Mouse (Mus musculus) lung, embryonic 14.5 days (tissue): ENCODE data around the gene 2810006K23Rik. TPM values are rescaled to one million over a fixed set of nuclear protein-coding genes. Genes with fewer than 3 reads are reported as not detected.

Source experiments
- ATAC-seq: fragments of 200-750 bp; cut with Nextera tagmentation; 2 replicates; pipeline ENCODE4 v1.8.0; 2017; ENCODE audit warnings: mild to moderate bottlenecking, moderate TSS enrichment, moderate library complexity; ENCODE audit not compliant: insufficient read depth
- DNase-seq: peaks from one replicate; pipeline ENCODE4 v3.0.0-alpha.2; 2015
- H3K27ac ChIP-seq: fragments of 300-500 bp; sonication (generic); 2 replicates; pipeline ENCODE4 v1.5.1; 2014; ENCODE audit warnings: low read depth, mild to moderate bottlenecking, moderate library complexity
- H3K27me3 ChIP-seq: fragments of 300-500 bp; sonication (generic); 2 replicates; pipeline ENCODE4 v1.6.1; 2014; ENCODE audit warnings: low read length, control low read depth; ENCODE audit not compliant: insufficient read depth
- H3K36me3 ChIP-seq: fragments of 300-500 bp; sonication (generic); 2 replicates; pipeline ENCODE4 v1.6.1; 2014; ENCODE audit warnings: control low read depth; ENCODE audit not compliant: insufficient read depth
- H3K4me1 ChIP-seq: fragments of 300-500 bp; sonication (generic); 2 replicates; pipeline ENCODE4 v1.6.1; 2014; ENCODE audit warnings: antibody characterized with exemption, control low read depth; ENCODE audit not compliant: insufficient read depth
- H3K4me2 ChIP-seq: fragments of 300-500 bp; sonication (generic); 2 replicates; pipeline ENCODE4 v1.6.1; 2014; ENCODE audit warnings: mild to moderate bottlenecking
- H3K4me3 ChIP-seq: fragments of 300-500 bp; sonication (generic); 2 replicates; pipeline ENCODE4 v1.5.1; 2014; ENCODE audit warnings: low read depth, low read length
- H3K9ac ChIP-seq: fragments of 300-500 bp; sonication (generic); 2 replicates; pipeline ENCODE4 v1.6.1; 2014
- H3K9me3 ChIP-seq: fragments of 300-500 bp; sonication (generic); 2 replicates; pipeline ENCODE4 v1.6.1; 2016; ENCODE audit warnings: low read depth, low read length, control low read depth
- CTCF ChIP-seq: IDR thresholded peaks from 2 replicates; pipeline ENCODE4 v1.5.1; 2016; ENCODE audit warnings: antibody characterized with exemption, low read depth
- WGBS: fragments of 180-500 bp; shearing (Covaris S2); extraction: QIAGEN DNeasy Blood & Tissue Kit; methylation state at CpG from one replicate; pipeline ENCODE4 v1.1.7; 2014; 5-methylcytosine and 5-hydroxymethylcytosine counted together
- polyA plus RNA-seq: library from polyadenylated mRNA; unstranded; fragments of >200 nt; fragmentation: Nextera tagmentation; extraction: Ambion mirVana; gene quantifications from 2 replicates; pipeline ENCODE4 v1.2.1, GENCODE M21; 2014

2810006K23Rik gene
- polyA plus RNA-seq, 1 experiment from 2014 or later, result 15.2 TPM

GRCm38 (mm10) chr5:124364173-124364918, 36.5 kb downstream of the 2810006K23Rik start:
- Histone ChIP-seq H3K4me2 (no peak overlapping the region), H3K4me1 (no peaks in the 10 kb centered on the region), H3K9me3 (no peaks in the 10 kb centered on the region), H3K27me3 (no peaks in the 10 kb centered on the region), H3K4me3 (no peak overlapping the region), H3K27ac (no peak overlapping the region), H3K36me3 (peaks cover 13% of the 10 kb centered on the region), H3K9ac (no peak overlapping the region)
- TF ChIP-seq CTCF, result no peak
- 85% methylated on average over 6 of the region's 6 CpGs for WGBS
- ATAC-seq, result no peak
- no peak for DNase-seq

GRCm38 (mm10) chr5:124365754-124366153, 37.9 kb downstream of the 2810006K23Rik start:
- Histone ChIP-seq H3K9ac (no peak overlapping the region), H3K9me3 (no peaks in the 10 kb centered on the region), H3K4me3 (no peak overlapping the region), H3K4me2 (no peak overlapping the region), H3K4me1 (no peaks in the 10 kb centered on the region), H3K36me3 (peaks cover 25% of the 10 kb centered on the region), H3K27me3 (no peaks in the 10 kb centered on the region), H3K27ac (no peak overlapping the region)
- 92% methylated on average over 2 of the region's 2 CpGs for WGBS
- no peak for TF ChIP-seq CTCF
- DNase-seq, result no peak
- no peak for ATAC-seq

GRCm38 (mm10) chr5:124366721-124367120, 38.8 kb downstream of the 2810006K23Rik start:
- ATAC-seq (no peak), DNase-seq (peak; percentile 31)
- 54% methylated on average over 3 of the region's 3 CpGs for WGBS
- Histone ChIP-seq H3K9ac (no peak overlapping the region), H3K4me2 (no peak overlapping the region), H3K9me3 (no peaks in the 10 kb centered on the region), H3K27me3 (no peaks in the 10 kb centered on the region), H3K27ac (no peak overlapping the region), H3K36me3 (peaks cover 34% of the 10 kb centered on the region), H3K4me1 (no peaks in the 10 kb centered on the region), H3K4me3 (no peak overlapping the region)
- no peak for TF ChIP-seq CTCF

- 97% methylated on average over 7 of the region's 7 CpGs for WGBS
- no peak overlapping the region for H3K4me3 ChIP-seq
- no peaks in the 10 kb centered on the region for H3K4me1 ChIP-seq
- no peaks in the 10 kb centered on the region for H3K9me3 ChIP-seq
- ATAC-seq (no peak), DNase-seq (no peak)
- peaks cover 87% of the 10 kb centered on the region for H3K36me3 ChIP-seq
- H3K9ac ChIP-seq, result no peak overlapping the region
- H3K4me2 ChIP-seq, result no peak overlapping the region
- no peak for TF ChIP-seq CTCF
- no peaks in the 10 kb centered on the region for H3K27me3 ChIP-seq
- no peak overlapping the region for H3K27ac ChIP-seq
Measured at GRCm38 (mm10) chr5:124374298-124374697, 46.4 kb downstream of the 2810006K23Rik start.

DNA sequence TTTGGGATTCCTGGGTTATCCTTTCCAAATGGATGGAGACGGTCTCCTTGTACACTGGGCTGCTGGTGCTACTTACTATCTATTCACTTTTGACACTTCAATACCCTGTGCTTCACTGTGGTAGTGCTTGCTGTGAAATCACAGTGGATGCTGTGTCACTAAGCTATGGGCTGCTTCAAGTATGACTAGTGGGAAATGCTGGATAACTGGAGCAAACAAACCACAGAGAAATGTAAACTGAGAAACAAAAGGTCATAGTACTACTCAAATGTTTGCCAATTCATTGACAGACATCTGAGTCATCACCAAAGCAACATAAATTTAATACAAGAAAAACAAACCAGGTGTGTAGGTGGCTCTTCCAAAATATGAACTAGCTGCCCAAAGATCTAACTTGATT, 48.5 kb downstream of the 2810006K23Rik start:
- DNase-seq, result no peak
- no peak overlapping the region for H3K27ac ChIP-seq
- no peaks in the 10 kb centered on the region for H3K4me1 ChIP-seq
- no peaks in the 10 kb centered on the region for H3K9me3 ChIP-seq
- no peak for TF ChIP-seq CTCF
- H3K4me3 ChIP-seq, result no peak overlapping the region
- WGBS, result 86% methylated on average over 1 of the region's 1 CpGs
- no peak overlapping the region for H3K9ac ChIP-seq
- ATAC-seq, result no peak
- H3K36me3 ChIP-seq, result peaks cover 88% of the 10 kb centered on the region
- no peaks in the 10 kb centered on the region for H3K27me3 ChIP-seq
- no peak overlapping the region for H3K4me2 ChIP-seq

GRCm38 (mm10) chr5:124377149-124377548, 49.3 kb downstream of the 2810006K23Rik start:
- WGBS, result 89% methylated on average over 4 of the region's 4 CpGs
- no peak for ATAC-seq
- no peak for DNase-seq
- no peaks in the 10 kb centered on the region for H3K4me1 ChIP-seq
- no peaks in the 10 kb centered on the region for H3K27me3 ChIP-seq
- no peak overlapping the region for H3K9ac ChIP-seq
- no peak overlapping the region for H3K4me3 ChIP-seq
- no peaks in the 10 kb centered on the region for H3K9me3 ChIP-seq
- peaks cover 88% of the 10 kb centered on the region for H3K36me3 ChIP-seq
- no peak overlapping the region for H3K4me2 ChIP-seq
- no peak overlapping the region for H3K27ac ChIP-seq
- TF ChIP-seq CTCF, result no peak

GRCm38 (mm10) chr5:124380121-124380520, 52.2 kb downstream of the 2810006K23Rik start:
- H3K36me3 ChIP-seq, result peaks cover 87% of the 10 kb centered on the region
- H3K27ac ChIP-seq, result no peak overlapping the region
- ATAC-seq, result no peak
- no peaks in the 10 kb centered on the region for H3K27me3 ChIP-seq
- no peaks in the 10 kb centered on the region for H3K4me1 ChIP-seq
- DNase-seq, result no peak
- H3K4me2 ChIP-seq, result no peak overlapping the region
- WGBS, result 87% methylated on average over 1 of the region's 1 CpGs
- H3K4me3 ChIP-seq, result no peak overlapping the region
- H3K9me3 ChIP-seq, result no peaks in the 10 kb centered on the region
- TF ChIP-seq CTCF, result no peak
- H3K9ac ChIP-seq, result no peak overlapping the region
